Mouse (Mus musculus): ENCODE results near the gene Snap47.

Snap47 gene

GRCm38 (mm10) chr11:59451086-59451485, at the start of gene Snap47:
Snap47 (minus strand) TSS chr11:59451186.
- DNase-seq (ENCODE audit: low spot score), result no peak

- DNase-seq (ENCODE audit: low spot score), result no peak
These were observed 46.8 kb upstream of the Snap47 start for GRCm38 (mm10) chr11:59497747-59498146.

GRCm38 (mm10) chr11:59496672-59497310, 45.8 kb upstream of the Snap47 start:
- DNase-seq (ENCODE audit: low spot score), result no peak

GRCm38 (mm10) chr11:59486222-59486621, 35.2 kb upstream of the Snap47 start:
- no peak for DNase-seq (ENCODE audit: low spot score)

GRCm38 (mm10) chr11:59485641-59486040, 34.7 kb upstream of the Snap47 start:
- DNase-seq (ENCODE audit: low spot score), result no peak

GRCm38 (mm10) chr11:59483212-59483611, 32.2 kb upstream of the Snap47 start:
- DNase-seq (ENCODE audit: low spot score), result no peak

- DNase-seq (ENCODE audit: low spot score), result no peak
These were observed 26.3 kb upstream of the Snap47 start for GRCm38 (mm10) chr11:59477240-59477639.

GRCm38 (mm10) chr11:59472326-59472677, 21.3 kb upstream of the Snap47 start, which contains the start of gene Zfp867:
Zfp867 (minus strand) TSS chr11:59472474.
- peak; percentile 39 for DNase-seq (ENCODE audit: low spot score)

GRCm38 (mm10) chr11:59471413-59472325, 20.7 kb upstream of the Snap47 start:
- no peak for DNase-seq (ENCODE audit: low spot score)

- DNase-seq (ENCODE audit: low spot score), result no peak
These were observed 9.5 kb upstream of the Snap47 start for GRCm38 (mm10) chr11:59460459-59460858.

GRCm38 (mm10) chr11:59458973-59459372, 8.0 kb upstream of the Snap47 start:
- DNase-seq (ENCODE audit: low spot score), result no peak

- no peak for DNase-seq (ENCODE audit: low spot score)
These were observed 5.9 kb upstream of the Snap47 start for GRCm38 (mm10) chr11:59456891-59457290.

- DNase-seq (ENCODE audit: low spot score), result no peak
These were observed 5.4 kb upstream of the Snap47 start for GRCm38 (mm10) chr11:59456346-59456745.

GRCm38 (mm10) chr11:59450230-59450771, 685 bp downstream of the Snap47 start:
- no peak for DNase-seq (ENCODE audit: low spot score)

GRCm38 (mm10) chr11:59449741-59450229, 1.2 kb downstream of the Snap47 start, which contains the start of gene Jmjd4:
Jmjd4 (plus strand) TSS chr11:59450045.
- peak; percentile 83 for DNase-seq (ENCODE audit: low spot score)

GRCm38 (mm10) chr11:59443102-59443501, 7.9 kb downstream of the Snap47 start:
- DNase-seq (ENCODE audit: low spot score), result no peak

GRCm38 (mm10) chr11:59437954-59438353, 13.0 kb downstream of the Snap47 start:
- DNase-seq (ENCODE audit: low spot score), result no peak

GRCm38 (mm10) chr11:59432261-59432660, 18.7 kb downstream of the Snap47 start:
- DNase-seq (ENCODE audit: low spot score), result no peak

GRCm38 (mm10) chr11:59429959-59430358, 21.0 kb downstream of the Snap47 start:
- DNase-seq (ENCODE audit: low spot score), result no peak

- no peak for DNase-seq (ENCODE audit: low spot score)
These were observed 22.8 kb downstream of the Snap47 start for GRCm38 (mm10) chr11:59428057-59428660.

- DNase-seq (ENCODE audit: low spot score), result no peak
These were observed 25.3 kb downstream of the Snap47 start for GRCm38 (mm10) chr11:59425671-59426101.

- no peak for DNase-seq (ENCODE audit: low spot score)
These were observed 27.9 kb downstream of the Snap47 start for GRCm38 (mm10) chr11:59423010-59423588.

Data from ovary, postnatal 10 days (tissue).